Mouse (Mus musculus): Measurements from ENCODE around the gene Faf1. TPM values are rescaled to one million over a fixed set of nuclear protein-coding genes. Genes with fewer than 3 reads are reported as not detected.
A peak's percentile ranks its signal among the peaks of the same experiment; 100 is the strongest.

Faf1 gene
- 10 to 100 TPM; 24.9 to 27.2 TPM for total RNA-seq (2021)
- long read RNA-seq, experiment 1, full-length matches to known transcripts = 60 of 76 reads
- long read RNA-seq, experiment 1, partial matches to known transcripts = 3 of 76 reads
- long read RNA-seq, experiment 1, other reads (novel, unspliced or antisense) = 13 of 76 reads
- long read RNA-seq, experiment 2, full-length matches to known transcripts = 68 of 81 reads
- long read RNA-seq, experiment 2, partial matches to known transcripts = 4 of 81 reads
- long read RNA-seq, experiment 2, other reads (novel, unspliced or antisense) = 9 of 81 reads

DNA sequence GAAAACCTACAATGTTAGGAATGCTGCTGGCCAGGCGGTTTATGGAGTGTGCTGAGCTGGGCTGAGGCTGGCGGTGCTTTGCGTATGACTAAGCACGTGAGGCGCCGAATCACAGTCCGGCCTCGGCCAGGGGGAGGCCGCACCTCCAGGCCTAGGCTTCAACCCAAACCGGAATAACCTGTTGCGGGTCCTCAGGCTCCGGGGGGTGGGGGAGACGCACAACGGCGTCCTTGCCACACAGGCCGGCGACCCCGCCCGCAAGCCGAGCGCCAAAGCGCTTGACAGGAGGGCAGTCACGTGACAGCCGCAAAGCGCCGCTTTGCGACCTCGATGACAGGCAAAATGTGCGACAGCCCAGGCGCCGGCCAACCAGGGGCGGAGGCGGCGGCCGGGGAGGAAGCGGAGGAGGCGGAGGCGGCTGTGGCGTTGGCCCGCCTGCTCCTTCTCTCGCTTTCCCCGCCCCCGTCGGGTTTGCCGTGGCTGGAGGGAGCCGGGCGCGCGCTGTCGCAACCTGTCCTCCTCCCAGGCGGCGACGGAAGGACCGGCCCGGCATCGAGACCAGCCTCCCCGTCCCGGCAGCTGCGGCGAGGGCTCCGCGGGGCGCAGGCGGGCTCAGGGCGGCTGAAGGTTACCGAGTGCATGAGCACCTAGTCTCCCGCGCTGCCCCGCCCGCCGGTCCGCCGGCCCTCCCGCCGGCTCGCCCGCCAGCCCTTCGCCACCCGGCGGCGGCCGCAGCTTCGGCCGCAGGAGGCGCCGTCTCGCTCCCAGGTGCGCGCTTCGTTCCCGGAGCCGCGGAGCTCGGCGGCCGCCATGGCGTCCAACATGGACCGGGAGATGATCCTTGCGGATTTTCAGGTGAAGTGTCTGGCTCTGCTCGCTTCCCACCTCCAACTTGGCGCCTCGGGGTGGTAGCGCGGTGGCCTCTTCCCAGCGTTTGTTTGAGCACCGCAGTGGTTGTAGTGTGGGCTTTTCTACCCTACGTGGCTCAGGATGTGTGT lies at the start of gene Faf1:
Gene Faf1 (plus strand): TSS at position 371 of the 998 bp plus-strand sequence.
- peak; percentile 97 to 98 for DNase-seq (ENCODE audit: low spot score in 2 of 2)

DNA sequence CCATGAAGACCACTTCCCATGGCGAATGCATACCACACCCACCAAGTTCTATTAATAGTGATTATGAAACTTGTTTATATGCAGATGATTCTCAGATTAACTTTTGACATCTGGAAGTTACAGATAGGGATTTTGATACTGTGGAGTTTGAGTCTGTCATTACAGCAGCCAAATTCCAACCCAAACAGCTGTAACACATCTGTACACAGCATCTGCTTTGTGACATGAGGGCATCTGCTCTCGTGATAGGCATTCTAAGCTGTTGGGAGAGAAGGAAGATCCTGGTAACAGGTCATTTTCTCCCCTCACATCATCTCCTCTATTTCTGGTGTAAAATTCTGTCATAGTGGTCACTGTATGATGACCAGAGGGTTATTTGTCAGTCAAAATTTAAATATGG lies 46.2 kb upstream of the Faf1 start:
- no peak for DNase-seq (ENCODE audit: low spot score in 2 of 2)

DNA sequence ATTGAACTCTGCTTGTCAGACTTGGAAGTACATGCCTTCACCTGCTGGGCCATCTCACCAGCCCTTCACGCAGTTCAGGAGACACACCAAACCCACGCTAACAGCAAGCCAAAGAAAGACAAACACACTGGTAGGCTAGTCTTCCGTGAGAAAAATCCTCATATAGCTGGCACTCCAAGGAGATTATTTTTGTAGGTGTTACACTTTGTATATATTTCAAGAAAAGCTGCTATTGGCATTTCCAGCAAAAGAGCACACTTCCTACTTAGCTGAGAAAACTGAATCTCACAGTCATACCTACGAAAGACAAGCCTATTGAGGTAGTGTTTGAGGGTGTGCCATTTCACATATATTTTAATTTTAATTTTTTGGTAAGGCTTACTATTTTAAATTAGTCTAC lies 45.4 kb upstream of the Faf1 start:
- no peak for DNase-seq (ENCODE audit: low spot score in 2 of 2)

DNA sequence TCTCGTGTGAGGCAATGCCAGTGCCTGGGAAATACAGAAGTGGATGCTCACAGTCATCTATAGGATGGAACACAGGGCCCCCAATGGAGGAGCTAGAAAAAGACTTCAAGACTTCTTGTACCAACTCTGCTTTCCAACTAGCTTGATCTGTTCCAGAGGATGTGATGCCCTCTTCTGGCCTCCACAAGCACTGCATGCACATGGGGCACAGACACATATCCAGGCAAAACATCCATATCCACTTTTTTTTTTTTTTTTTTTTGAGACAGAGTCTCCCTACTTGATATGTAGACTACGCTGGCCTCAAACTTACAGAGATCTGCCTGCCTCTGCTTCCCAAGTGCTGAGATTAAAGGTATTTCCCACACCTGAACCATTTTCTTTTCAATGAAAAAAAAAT lies 41.4 kb upstream of the Faf1 start:
- no peak for DNase-seq (ENCODE audit: low spot score in 2 of 2)

DNA sequence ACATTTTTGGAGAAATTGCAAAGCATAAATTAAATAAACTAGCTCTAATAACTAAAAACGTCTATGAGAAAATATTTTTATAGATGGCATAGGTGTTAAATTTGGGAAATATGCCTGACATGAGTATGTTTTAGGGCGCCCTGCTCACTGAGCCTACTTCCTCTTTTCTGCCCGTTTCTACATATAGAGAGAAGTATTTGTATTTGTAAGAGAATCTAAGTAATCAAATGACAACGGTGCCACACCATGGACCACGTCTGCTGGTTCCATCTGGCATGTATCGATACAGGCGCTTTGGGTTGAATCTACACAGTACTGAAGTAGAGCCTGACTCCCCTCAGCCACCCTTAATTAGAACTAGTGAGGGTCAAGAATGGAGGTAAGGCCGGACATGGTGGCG lies 37.0 kb upstream of the Faf1 start:
- DNase-seq (ENCODE audit: low spot score in 2 of 2) = no peak

DNA sequence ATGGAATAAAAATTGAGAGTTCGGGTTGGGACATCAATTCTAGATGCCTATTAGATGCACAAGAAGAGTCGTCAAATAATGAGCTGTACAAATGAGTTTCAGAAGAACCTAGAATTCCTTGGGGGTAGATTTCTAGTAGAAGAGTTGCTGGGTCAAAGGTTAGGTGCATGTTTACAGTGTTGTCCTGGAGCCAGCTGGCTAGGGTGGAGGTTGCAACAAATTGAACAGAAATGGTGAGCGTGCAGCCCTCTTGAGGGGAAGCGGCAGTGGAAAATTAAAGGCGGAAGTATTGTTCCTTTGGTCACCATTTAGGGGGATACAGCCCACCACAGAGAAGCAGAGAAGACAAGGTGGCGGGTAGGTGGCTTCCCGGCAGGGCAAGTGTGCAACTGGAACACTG lies 36.2 kb upstream of the Faf1 start:
- no peak for DNase-seq (ENCODE audit: low spot score in 2 of 2)

DNA sequence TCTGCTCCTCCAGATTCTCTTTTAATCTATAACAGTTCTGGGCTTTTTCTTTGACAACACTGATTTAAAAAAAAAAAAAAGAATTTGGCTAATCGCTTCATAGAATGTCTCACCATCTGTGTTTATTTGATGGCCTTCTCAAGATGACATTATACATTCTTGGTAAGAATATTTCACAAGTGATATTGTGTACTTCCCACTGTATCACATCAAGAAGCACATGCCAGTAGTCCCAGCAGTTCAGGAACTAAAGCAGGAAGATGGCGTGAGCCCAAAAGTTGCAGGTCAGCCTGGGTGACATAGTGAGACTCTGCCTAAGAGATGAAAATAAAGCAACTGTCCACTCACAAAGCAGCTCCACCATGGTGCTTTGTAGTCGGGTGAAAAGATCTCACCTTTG lies 34.9 kb upstream of the Faf1 start:
- DNase-seq (ENCODE audit: low spot score in 2 of 2) = peak in 1 of 2 experiments; percentile 16

DNA sequence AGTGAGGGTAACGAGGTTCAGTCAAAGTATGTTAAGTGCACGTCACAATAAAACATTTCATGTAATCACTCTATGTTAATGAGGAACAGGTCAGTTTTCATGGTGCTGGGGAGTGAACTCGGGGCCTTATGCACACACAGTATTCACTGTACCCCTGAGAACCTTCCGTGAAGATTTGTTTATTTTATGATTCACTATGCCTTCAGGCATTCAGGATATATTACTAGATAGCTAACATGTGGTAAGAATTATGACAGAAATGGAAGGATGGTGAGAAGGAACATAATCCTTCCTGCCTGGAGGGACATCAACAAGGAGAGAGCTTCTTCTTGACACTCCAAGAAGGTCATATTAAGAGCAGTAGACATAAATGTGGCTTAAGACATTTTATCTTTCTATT lies 29.1 kb upstream of the Faf1 start:
- no peak for DNase-seq (ENCODE audit: low spot score in 2 of 2)

DNA sequence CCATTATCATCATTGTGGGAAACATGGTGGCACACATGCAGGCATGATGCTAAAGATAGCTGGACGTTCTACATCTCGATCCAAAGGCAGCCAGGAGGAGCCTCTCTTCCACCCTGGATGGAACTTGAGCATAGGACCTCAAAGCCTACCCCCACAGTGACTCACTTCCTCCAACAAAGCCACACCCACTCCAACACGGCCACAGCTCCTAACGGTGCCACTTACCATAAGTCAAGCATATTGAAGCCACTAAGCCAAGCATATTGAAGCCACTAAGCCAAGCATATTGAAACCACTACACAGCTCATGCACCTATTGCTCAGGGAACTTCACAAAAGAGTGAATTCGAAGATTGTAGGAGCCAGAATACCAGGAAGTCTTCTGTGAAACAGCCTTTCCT lies 27.1 kb upstream of the Faf1 start:
- no peak for DNase-seq (ENCODE audit: low spot score in 2 of 2)

DNA sequence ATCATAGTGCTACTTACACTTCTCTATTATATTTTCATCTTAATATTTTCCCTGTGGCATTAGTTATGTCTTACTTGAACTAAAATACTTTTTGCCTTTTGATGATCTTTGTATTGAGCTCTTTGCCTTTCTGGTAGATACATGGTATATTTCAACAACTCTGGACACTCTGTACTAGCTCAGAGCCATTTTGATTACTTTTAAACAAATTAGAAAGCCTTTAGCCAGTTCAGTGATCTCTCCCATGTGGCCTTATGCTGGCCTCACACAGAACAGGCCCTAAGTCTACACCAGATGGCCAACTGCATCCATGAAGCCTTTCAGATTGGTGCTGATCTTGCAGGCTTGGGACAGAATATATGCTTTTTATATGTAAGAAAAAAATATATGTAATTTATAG lies 23.1 kb upstream of the Faf1 start:
- no peak for DNase-seq (ENCODE audit: low spot score in 2 of 2)

DNA sequence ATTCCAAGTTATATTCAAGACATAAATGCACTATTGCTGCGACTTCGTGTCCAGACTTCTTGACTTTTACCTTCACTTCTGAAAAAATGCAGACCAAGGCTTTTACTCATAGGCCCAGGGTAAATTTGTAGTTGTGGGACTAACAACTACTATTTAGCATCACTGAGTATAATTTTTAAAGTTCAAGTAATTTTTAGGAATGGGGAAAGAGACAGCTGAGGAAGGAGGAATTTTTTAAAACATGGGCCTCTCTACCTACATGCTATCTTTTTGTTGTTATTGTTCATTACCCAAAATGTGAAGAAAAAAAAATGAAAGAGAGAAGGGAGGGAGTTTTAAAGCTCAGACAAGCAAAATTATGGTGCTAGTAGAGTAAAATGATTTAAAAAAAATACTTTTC lies 21.7 kb upstream of the Faf1 start:
- no peak for DNase-seq (ENCODE audit: low spot score in 2 of 2)

DNA sequence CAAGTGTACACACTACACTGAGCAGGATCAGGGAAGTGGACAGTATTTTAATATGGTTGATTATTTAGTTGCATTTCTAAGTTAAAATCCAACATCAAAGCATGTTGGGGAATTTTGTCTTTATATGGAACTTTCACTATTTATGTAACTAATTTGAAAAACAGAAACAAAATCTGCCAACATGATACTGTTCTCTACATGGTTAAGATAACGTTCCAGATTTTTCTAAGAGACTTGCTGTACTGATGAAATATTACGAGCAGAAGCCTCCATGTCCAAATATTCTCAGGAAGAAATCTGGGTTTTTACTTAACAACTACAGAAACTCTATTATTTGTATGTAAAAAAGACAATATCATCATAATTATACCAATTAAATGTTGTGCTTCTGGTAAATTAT lies 20.6 kb upstream of the Faf1 start:
- no peak for DNase-seq (ENCODE audit: low spot score in 2 of 2)

DNA sequence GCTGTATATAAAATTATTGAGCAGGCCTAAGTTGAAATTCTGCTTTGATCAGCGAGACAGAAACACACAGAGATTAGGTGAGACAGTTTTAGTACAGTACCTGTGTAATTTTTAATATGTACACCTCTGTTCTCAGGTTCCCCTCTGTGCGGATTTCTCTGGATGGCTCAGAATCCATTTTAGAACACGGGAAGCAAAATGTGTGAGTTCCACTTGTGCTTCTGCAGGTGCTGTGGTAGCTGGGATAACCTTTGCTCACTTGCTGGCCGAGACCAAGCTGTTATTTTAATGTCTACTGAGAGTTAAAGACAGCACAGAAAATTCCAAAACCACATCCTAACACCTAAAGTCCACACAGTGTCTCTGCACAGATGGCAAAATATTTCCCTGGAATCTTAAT lies 20.1 kb upstream of the Faf1 start:
- no peak for DNase-seq (ENCODE audit: low spot score in 2 of 2)

DNA sequence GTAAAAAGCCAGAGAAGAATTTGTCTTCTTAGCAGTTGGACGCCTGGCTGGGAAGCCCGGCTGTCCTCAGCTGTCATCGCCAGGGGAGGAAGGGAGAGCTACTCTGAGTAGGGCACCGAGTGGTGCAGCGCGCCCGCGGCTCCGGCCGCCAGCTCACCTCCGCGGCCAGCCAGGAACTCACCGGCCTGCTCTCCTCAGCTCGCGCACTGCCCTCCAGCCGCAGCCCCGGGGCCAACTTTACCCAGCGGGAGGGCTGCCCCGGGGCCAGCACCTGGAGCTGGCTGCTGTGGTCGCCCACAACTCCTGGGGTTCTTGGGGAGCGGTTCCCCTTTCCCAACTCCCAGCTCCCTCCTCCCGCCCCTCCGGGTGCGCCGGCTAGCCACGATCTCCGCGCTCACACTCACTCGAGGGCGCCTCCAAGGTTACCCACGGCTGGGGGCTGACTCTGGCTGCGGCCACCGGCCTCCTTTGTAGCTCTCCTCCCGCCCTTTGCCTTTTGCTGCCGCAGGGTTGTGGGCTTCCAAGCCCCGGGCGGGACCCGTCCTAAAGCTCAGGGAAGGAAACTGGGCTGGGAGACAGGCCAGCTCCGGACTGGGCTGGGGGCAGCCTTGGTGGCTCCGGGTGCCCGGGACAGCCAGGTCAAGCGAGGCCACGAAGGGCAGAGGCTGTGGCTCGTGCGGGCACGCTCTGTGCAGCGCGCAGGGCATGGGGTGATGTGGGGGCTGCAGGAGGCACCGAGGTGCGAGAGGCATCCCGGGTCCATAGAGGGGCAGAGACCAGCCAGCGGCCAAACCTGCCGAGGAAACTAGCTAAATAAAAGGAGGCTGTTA lies 19.2 kb upstream of the Faf1 start:
- peak in 1 of 2 experiments; percentile 28 for DNase-seq (ENCODE audit: low spot score in 2 of 2)

DNA sequence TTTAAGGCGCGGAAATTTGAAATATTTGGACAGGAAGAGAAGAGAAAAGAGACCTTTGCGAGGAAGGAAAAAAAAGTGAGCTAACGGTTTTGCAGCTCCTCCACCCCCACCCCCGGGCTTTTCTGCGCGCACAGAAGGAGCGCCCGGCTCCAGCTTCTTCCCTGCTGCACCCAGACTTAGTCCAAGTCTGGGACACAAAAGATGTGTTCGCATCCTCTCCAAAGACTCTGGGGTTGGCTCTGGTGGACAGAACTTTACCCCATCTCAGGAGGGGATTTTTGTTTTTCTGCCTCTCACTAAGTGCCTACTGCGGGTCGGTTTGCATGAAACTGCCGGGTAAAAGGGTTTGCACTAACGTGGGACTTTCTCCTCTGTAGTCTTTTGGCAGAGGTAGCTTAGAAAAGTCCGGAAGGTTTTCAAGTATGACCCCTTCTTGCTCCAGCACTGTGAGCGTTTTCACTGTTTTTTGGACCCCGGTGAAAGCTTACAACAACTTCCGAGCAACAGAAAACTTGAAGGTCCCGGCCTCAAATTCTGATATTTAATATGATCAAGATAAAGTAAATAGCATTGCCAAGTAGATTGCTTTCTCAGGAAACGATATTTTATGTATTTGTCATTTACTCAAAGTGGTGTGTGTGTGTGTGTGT lies 18.4 kb upstream of the Faf1 start:
- DNase-seq (ENCODE audit: low spot score in 2 of 2) = no peak

DNA sequence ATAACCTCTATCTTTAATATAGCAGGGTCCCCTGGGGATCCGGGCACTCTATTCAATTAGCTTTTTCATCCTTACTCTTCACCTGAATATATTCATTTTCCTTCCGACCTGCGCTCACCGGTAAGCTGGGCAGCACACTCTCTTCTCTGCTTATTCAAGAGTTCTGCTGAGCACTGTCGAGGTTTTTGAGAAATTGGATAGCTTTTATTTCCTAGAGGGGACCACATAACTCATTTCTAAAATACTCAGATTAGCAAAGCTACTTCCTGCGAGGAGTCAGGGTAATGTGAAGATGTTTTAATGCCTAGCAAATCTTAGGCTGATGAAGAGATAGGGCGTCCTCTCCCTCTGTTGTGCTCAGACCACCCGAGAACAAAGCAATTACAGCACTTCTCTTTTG lies 17.6 kb upstream of the Faf1 start:
- no peak for DNase-seq (ENCODE audit: low spot score in 2 of 2)

DNA sequence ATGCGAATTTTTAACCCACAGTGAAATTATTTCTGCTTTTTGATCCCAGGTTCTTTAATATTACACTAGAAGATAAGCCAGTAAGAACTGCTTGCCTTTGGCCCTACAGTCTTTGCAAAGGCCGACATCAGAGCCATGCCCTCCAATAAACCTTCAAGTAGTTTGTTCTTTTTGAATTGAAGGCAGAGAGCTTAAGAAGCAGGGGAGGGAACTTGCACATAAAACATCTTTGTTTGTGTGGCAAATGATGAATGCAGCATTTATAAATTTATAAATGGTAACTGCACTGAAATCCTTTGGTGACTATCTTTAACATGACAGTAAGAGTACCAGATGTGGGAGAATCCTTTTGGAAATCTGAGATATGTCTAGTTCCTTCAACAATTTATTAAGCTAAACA lies 16.8 kb upstream of the Faf1 start:
- DNase-seq (ENCODE audit: low spot score in 2 of 2) = no peak

DNA sequence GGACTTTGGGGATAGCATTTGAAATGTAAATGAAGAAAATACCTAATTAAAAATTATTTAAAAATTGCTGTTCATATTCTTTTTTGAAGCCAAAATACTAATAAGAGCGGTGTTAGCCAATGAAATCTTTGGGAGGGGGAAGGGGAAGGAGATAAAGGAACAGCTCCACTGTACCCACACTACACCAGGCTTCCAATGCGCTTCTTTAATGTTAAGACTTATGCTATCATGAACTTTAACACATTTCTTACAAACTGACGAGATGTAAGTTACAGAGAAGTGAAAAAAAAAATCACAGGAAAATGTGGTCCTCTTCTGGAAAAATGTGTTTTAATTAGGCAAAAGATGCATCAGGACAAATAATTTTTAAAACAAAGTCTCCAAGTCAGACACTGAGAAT lies 15.8 kb upstream of the Faf1 start:
- no peak for DNase-seq (ENCODE audit: low spot score in 2 of 2)

DNA sequence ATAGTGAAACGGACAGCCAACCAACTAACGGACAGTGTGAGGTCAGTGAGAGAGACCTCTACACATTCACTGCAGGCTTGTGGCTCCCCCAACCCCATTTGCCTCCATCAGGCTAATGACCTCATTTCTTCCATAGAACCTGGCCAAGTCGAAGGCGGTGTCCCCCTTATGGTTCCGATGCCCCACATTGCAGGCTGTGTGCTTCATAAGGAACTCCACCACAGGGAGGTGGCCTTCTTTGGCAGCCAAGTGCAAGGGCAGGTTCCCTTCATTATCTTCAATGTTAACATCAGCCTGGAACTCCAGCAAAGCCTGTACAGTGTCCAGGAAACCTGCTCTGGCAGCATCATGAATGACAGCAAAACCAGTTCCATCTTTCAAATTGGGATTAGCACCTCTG lies 15.2 kb upstream of the Faf1 start:
- no peak for DNase-seq (ENCODE audit: low spot score in 2 of 2)

DNA sequence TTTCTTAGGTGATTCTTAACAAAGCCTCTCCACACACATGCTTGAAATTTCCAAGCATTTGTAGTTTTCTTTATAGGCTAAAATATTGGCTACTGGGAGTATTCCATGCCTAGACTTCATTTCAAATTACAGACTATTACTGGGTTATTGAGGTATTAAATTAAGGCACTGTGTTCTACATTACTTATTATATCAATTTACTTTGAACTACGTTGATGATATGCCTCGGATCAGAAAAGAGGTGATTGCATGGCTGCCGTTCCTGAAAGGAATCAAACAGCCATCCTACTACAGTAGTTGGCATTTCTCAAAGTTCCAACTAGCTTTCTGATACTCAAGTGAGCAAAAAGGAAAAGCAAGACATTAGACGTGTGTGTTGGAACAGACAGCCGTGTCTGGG lies 14.1 kb upstream of the Faf1 start:
- DNase-seq (ENCODE audit: low spot score in 2 of 2) = no peak

DNA sequence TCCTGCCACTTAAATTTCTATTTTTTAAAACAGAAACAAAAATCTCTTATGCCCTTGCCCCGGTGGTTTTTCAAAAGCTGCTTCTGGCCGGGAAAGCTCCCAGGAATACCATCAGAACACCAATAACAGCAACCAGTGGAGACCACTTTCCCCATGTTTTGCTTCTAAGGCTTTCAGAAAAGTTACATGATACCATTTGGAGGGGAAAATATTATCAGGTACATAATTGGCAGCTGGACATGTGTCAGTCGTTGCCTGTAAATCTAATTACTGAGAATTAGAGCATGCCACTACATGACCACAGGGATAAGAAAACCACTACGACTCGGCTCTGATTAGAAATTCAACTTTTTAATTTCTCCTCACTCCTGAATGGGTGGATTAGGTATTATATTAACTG lies 12.3 kb upstream of the Faf1 start:
- no peak for DNase-seq (ENCODE audit: low spot score in 2 of 2)

Data from layer of hippocampus, postnatal 14 days (tissue).